Mouse (Mus musculus): ENCODE data around the gene Il21r. TPM values are rescaled to one million over a fixed set of nuclear protein-coding genes. Genes with fewer than 3 reads are reported as not detected.

Gene Il21r
- polyA plus RNA-seq, 2 experiments, result 0.48 to 1.2 TPM

DNA sequence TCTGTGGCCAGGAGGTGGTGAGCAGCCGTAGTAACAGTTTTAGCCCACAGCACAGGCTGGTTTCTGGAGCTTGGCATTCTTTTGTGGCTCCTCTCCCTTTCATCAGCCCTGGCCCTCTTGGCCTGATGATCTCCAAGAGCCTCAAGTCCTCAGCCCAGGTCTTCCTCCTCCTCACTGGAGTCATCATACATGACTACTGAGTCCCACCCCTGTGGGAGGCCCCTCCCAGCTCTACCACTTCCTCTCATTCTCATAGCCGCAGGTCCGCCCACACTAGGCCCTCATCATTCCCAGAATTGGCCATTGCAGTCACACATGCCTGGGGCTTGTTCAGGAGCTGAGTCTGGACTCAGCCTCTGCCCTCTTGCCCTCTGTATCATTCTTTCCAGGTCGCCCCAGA, 9.4 kb upstream of the Il21r start:
- ATAC-seq (ENCODE audit: insufficient read depth) (no peak), DNase-seq (ENCODE audit: low read depth in 3 of 3, low spot score in 3 of 3) (no peak)
- no peaks in the 10 kb centered on the region for H3K9me3 ChIP-seq (ENCODE audit: control insufficient read depth, low read length)
- H3K27me3 ChIP-seq (ENCODE audit: control insufficient read depth, insufficient read depth, low read length), result no peaks in the 10 kb centered on the region
- 0 out of 4 replicates have a peak, but pooled peaks cover 0 to 4% of the 10 kb centered on the region in 2 experiments for H3K4me1 ChIP-seq (replicated peaks; ENCODE audit: control insufficient read depth in 2 of 2, insufficient read depth in 2 of 2, low read length in 1 of 2)
- no peak overlapping the region for H3K27ac ChIP-seq
- no peak overlapping the region for H3K4me2 ChIP-seq (ENCODE audit: low read depth)
- no peak overlapping the region for H3K9ac ChIP-seq (replicated peaks)
- TF ChIP-seq CTCF (IDR thresholded peaks at IDR 0.05; ENCODE audit: low read depth), result no peak
- no peak for TF ChIP-seq EP300 (IDR thresholded peaks at IDR 0.05; ENCODE audit: low read depth)
- 35% methylated on average over 4 of the region's 4 CpGs for WGBS (ENCODE audit: insufficient replicate concordance)
- no peak overlapping the region for H3K4me3 ChIP-seq (ENCODE audit: insufficient read depth in 1 of 2, low read depth in 2 of 2, low read length in 2 of 2)
- no peaks in the 10 kb centered on the region for H3K36me3 ChIP-seq (replicated peaks; ENCODE audit: control insufficient read depth, insufficient read depth, low read depth)

DNA sequence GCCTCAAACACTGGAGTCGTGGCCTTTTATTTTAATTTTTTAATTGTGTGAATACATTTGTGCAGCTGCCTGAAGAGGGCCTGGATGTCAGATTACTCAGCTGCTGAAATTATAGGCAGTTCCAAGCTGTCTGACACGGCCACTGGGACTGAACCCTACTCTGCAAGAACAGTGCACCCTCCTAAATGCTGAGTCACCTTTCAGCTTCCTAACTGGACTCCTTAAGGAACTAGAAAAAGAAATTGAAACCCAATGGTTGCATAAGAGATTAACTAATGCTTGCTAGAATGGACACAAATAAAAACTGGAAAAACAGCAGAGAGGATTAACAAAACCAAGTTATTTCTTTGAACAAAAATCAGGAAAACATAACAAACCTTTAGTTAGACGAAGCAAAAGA, 6.8 kb upstream of the Il21r start:
- Histone ChIP-seq H3K9ac (replicated peaks) (no peak overlapping the region), H3K4me2 (ENCODE audit: low read depth) (no peak overlapping the region), H3K27ac (no peak overlapping the region), H3K36me3 (replicated peaks; ENCODE audit: control insufficient read depth, insufficient read depth, low read depth) (no peaks in the 10 kb centered on the region), H3K4me3 (ENCODE audit: insufficient read depth in 1 of 2, low read depth in 2 of 2, low read length in 2 of 2) (no peak overlapping the region), H3K27me3 (ENCODE audit: control insufficient read depth, insufficient read depth, low read length) (no peaks in the 10 kb centered on the region), H3K4me1 (replicated peaks; ENCODE audit: control insufficient read depth in 2 of 2, insufficient read depth in 2 of 2, low read length in 1 of 2) (peaks cover 0 to 7% of the 10 kb centered on the region in 2 experiments; a peak in 1 of 4 replicates), H3K9me3 (ENCODE audit: control insufficient read depth, low read length) (no peaks in the 10 kb centered on the region)
- DNase-seq (ENCODE audit: low read depth in 3 of 3, low spot score in 3 of 3) (no peak), ATAC-seq (ENCODE audit: insufficient read depth) (no peak)
- TF ChIP-seq EP300 (IDR thresholded peaks at IDR 0.05; ENCODE audit: low read depth) (no peak), CTCF (IDR thresholded peaks at IDR 0.05; ENCODE audit: low read depth) (no peak)
- 31% methylated on average over 3 of the region's 3 CpGs for WGBS (ENCODE audit: insufficient replicate concordance)

DNA sequence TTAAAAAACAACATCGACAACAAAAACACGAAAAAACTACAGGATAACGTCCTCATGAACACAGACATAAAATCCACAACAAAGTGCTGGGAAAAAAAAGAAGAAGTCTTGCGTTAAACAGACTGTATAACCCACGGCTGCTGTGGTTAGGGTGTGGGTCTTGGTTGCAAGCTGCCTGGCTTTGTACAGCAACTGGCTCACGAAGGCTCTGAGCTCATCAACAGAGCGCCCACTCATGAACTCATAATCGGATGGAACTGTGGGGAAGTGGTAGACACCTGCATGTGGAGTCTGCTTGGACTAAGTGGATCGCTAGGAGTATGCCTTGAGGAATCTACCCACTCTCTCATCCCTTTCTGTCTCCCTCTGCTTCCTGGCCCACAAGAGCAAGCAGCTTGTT, 6.1 kb upstream of the Il21r start:
- H3K4me3 ChIP-seq (ENCODE audit: insufficient read depth in 1 of 2, low read depth in 2 of 2, low read length in 2 of 2), result no peak overlapping the region
- no peak overlapping the region for H3K9ac ChIP-seq (replicated peaks)
- DNase-seq (ENCODE audit: low read depth in 3 of 3, low spot score in 3 of 3) (no peak), ATAC-seq (ENCODE audit: insufficient read depth) (no peak)
- no peak overlapping the region for H3K27ac ChIP-seq
- peaks cover 0 to 9% of the 10 kb centered on the region in 2 experiments; a peak in 1 of 4 replicates for H3K4me1 ChIP-seq (replicated peaks; ENCODE audit: control insufficient read depth in 2 of 2, insufficient read depth in 2 of 2, low read length in 1 of 2)
- no peaks in the 10 kb centered on the region for H3K27me3 ChIP-seq (ENCODE audit: control insufficient read depth, insufficient read depth, low read length)
- no peak overlapping the region for H3K4me2 ChIP-seq (ENCODE audit: low read depth)
- WGBS (ENCODE audit: insufficient replicate concordance), result 29% methylated on average over 9 of the region's 9 CpGs
- H3K36me3 ChIP-seq (replicated peaks; ENCODE audit: control insufficient read depth, insufficient read depth, low read depth), result no peaks in the 10 kb centered on the region
- H3K9me3 ChIP-seq (ENCODE audit: control insufficient read depth, low read length), result no peaks in the 10 kb centered on the region
- TF ChIP-seq EP300 (IDR thresholded peaks at IDR 0.05; ENCODE audit: low read depth) (no peak), CTCF (IDR thresholded peaks at IDR 0.05; ENCODE audit: low read depth) (no peak)

DNA sequence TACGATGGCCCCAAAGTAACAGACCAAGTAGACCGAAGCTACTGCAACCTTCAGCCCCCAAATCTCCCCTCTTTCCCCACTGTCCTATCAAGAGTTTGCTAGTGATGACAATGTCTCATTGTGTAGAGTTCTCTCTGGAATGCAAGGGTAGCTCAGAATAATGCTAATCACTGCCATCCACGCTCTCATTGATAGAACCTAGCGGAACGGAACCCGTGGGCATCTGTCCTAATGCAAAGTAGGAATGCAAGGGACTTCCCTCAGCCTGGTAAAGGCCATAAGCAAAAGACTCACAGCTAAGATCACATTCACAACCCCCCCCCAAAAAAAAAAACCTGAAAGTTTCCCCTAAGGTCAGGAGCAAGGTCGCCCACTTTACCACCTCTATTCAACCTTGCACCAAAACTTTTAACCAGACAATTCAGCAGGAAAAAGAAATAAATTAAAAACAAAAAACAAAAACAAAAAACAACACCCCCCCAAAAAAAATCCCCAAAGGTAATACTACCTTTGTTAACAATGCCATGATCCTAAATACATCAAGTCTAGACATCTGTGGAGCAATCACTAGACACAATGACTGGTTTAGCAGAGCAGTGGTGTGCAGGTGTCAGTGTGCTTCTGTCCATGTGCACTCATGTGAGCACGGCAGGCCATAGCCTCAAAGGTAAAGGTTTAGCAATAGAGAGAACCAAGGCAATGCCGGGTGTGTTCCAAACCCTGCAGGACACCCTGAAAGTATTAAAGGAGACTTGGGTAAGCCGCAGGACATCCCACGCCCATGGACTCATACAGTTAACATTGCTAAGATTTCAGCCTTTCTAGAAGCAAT, 5.5 kb upstream of the Il21r start:
- no peaks in the 10 kb centered on the region for H3K36me3 ChIP-seq (replicated peaks; ENCODE audit: control insufficient read depth, insufficient read depth, low read depth)
- no peak overlapping the region for H3K4me3 ChIP-seq (ENCODE audit: insufficient read depth in 1 of 2, low read depth in 2 of 2, low read length in 2 of 2)
- H3K4me2 ChIP-seq (ENCODE audit: low read depth), result no peak overlapping the region
- H3K27me3 ChIP-seq (ENCODE audit: control insufficient read depth, insufficient read depth, low read length), result no peaks in the 10 kb centered on the region
- no peak for DNase-seq (ENCODE audit: low read depth in 3 of 3, low spot score in 3 of 3)
- no peaks in the 10 kb centered on the region for H3K9me3 ChIP-seq (ENCODE audit: control insufficient read depth, low read length)
- TF ChIP-seq CTCF (IDR thresholded peaks at IDR 0.05; ENCODE audit: low read depth) (no peak), EP300 (IDR thresholded peaks at IDR 0.05; ENCODE audit: low read depth) (no peak)
- H3K9ac ChIP-seq (replicated peaks), result no peak overlapping the region
- H3K27ac ChIP-seq, result no peak overlapping the region
- WGBS (ENCODE audit: insufficient replicate concordance), result 70% methylated on average over 11 of the region's 11 CpGs
- peaks cover 0 to 10% of the 10 kb centered on the region in 2 experiments; a peak in 1 of 4 replicates for H3K4me1 ChIP-seq (replicated peaks; ENCODE audit: control insufficient read depth in 2 of 2, insufficient read depth in 2 of 2, low read length in 1 of 2)
- ATAC-seq (ENCODE audit: insufficient read depth), result no peak

DNA sequence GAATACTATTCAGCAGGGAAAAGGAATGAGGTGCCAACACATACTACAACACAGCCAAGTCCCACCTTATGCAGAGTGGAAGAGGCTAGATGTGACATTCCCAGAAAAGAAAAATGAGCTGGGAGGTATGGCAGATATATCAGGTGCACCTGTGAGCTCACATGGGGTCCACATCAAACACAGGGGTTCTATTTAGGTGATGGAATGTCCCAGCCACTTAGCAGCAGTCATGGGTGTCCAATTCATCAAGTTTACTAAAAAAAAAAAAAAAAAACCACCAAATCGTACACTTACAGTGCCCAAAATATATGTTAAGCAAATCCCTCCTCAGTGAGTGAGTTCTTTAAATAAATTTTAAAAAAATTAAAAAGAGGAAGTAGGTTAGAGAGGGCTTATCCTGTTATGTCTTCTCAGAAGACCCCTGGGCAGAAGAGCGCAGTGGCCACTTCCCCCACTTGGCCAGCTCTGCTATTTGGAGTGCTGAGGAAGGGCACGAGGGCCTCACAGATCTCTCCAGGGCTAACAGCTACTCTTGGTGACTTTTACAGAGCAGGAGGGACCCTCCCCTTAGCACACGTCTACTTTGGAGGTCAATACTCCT, 3.8 kb upstream of the Il21r start:
- no peaks in the 10 kb centered on the region for H3K27me3 ChIP-seq (ENCODE audit: control insufficient read depth, insufficient read depth, low read length)
- WGBS (ENCODE audit: insufficient replicate concordance), result 11% methylated on average over 4 of the region's 4 CpGs
- peaks cover 0 to 7% of the 10 kb centered on the region in 2 experiments; a peak in 1 of 4 replicates for H3K4me1 ChIP-seq (replicated peaks; ENCODE audit: control insufficient read depth in 2 of 2, insufficient read depth in 2 of 2, low read length in 1 of 2)
- TF ChIP-seq CTCF (IDR thresholded peaks at IDR 0.05; ENCODE audit: low read depth) (no peak), EP300 (IDR thresholded peaks at IDR 0.05; ENCODE audit: low read depth) (no peak)
- ATAC-seq (ENCODE audit: insufficient read depth), result no peak
- H3K27ac ChIP-seq, result no peak overlapping the region
- no peak overlapping the region for H3K4me2 ChIP-seq (ENCODE audit: low read depth)
- H3K4me3 ChIP-seq (ENCODE audit: insufficient read depth in 1 of 2, low read depth in 2 of 2, low read length in 2 of 2), result no peak overlapping the region
- DNase-seq (ENCODE audit: low read depth in 3 of 3, low spot score in 3 of 3), result no peak
- no peak overlapping the region for H3K9ac ChIP-seq (replicated peaks)
- H3K36me3 ChIP-seq (replicated peaks; ENCODE audit: control insufficient read depth, insufficient read depth, low read depth), result no peaks in the 10 kb centered on the region
- H3K9me3 ChIP-seq (ENCODE audit: control insufficient read depth, low read length), result no peaks in the 10 kb centered on the region
